Mouse (Mus musculus): ENCODE measurements around the gene Rassf4. TPM values are rescaled to one million over a fixed set of nuclear protein-coding genes. Genes with fewer than 3 reads are reported as not detected.

Rassf4 gene
- 1 to 10 TPM; 7.7 TPM for total RNA-seq (2021)
- long read RNA-seq, experiment 1, full-length matches to known transcripts = 1 of 1 reads
- long read RNA-seq, experiment 1, partial matches to known transcripts = 0 of 1 reads
- long read RNA-seq, experiment 1, other reads (novel, unspliced or antisense) = 0 of 1 reads
- long read RNA-seq, experiment 2, partial matches to known transcripts = 1 of 2 reads
- long read RNA-seq, experiment 2, other reads (novel, unspliced or antisense) = 0 of 2 reads

- DNase-seq = peak; percentile 75 to 82
Observed at GRCm38 (mm10) chr6:116673471-116674282, at the start of gene Rassf4. Gene Rassf4 (minus strand): TSS chr6:116673952.

DNA sequence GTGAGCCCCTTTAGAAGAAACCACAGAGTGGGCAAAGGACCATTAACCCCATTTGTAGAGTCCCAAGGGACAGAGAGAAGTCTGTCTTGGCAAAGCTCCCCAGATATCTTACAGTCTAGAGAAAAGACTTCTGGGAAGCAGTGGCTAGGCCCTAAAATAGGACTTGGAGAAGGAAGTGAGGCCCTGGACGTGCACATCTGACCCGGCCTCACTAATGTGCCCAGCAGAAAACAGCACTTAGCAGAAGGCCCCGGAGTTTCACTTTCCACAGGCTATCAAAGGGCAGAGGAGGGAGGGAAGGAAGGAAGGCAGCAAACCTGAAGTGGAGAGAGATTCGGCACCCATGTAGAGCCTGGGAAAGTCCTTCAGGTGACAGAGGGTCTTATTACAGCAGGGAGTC lies 45.2 kb upstream of the Rassf4 start:
- intact Hi-C loops (cut with DNase I) = no loop called here
- DNase-seq = peak; percentile 13 to 25

More at GRCm38 (mm10) chr6:116673471-116674282, at the start of gene Rassf4:
- intact Hi-C loops (cut with DNase I) = no loop called here

- intact Hi-C loops (cut with DNase I) = no loop called here
- DNase-seq = no peak
Observed at GRCm38 (mm10) chr6:116718361-116718760, 44.6 kb upstream of the Rassf4 start.

DNA sequence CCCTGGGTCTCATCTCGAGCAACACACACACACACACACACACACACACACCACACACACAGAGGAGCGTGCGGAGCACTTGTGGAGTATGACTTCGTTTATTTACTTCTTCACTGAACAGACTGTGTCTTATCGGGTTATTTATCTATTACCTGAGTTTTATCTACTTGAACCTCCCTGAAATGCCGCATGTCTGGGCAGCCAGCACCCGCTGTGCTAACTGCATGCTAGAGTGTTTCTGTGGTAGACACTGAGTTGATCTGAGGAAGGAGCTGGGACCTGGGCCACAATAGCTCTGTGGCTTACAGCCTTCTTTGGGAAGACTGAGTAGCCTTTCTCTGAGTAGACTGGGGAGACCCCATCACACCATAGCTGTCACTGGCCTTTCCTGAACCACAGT lies 44.1 kb upstream of the Rassf4 start:
- intact Hi-C loops (cut with DNase I) = no loop called here
- no peak for DNase-seq

- no peak for DNase-seq
- intact Hi-C loops (cut with DNase I) = no loop called here
Observed at GRCm38 (mm10) chr6:116716666-116717065, 42.9 kb upstream of the Rassf4 start, which contains the start of gene Tmem72. Gene Tmem72 (minus strand): TSS chr6:116716913.

GRCm38 (mm10) chr6:116715166-116715565 lies 41.4 kb upstream of the Rassf4 start:
- intact Hi-C loops (cut with DNase I) = no loop called here

GRCm38 (mm10) chr6:116714576-116714975 lies 40.8 kb upstream of the Rassf4 start:
- intact Hi-C loops (cut with DNase I) = no loop called here
- DNase-seq = no peak

More at GRCm38 (mm10) chr6:116715166-116715565, 41.4 kb upstream of the Rassf4 start:
- no peak for DNase-seq

GRCm38 (mm10) chr6:116713966-116714365 lies 40.2 kb upstream of the Rassf4 start:
- intact Hi-C loops (cut with DNase I) = no loop called here
- no peak for DNase-seq

GRCm38 (mm10) chr6:116712503-116712902 lies 38.8 kb upstream of the Rassf4 start:
- intact Hi-C loops (cut with DNase I) = no loop called here
- no peak for DNase-seq

GRCm38 (mm10) chr6:116712062-116712461 lies 38.3 kb upstream of the Rassf4 start:
- intact Hi-C loops (cut with DNase I) = no loop called here
- DNase-seq = no peak

- no peak for DNase-seq
- intact Hi-C loops (cut with DNase I) = no loop called here
Observed at GRCm38 (mm10) chr6:116704320-116704719, 30.6 kb upstream of the Rassf4 start.

DNA sequence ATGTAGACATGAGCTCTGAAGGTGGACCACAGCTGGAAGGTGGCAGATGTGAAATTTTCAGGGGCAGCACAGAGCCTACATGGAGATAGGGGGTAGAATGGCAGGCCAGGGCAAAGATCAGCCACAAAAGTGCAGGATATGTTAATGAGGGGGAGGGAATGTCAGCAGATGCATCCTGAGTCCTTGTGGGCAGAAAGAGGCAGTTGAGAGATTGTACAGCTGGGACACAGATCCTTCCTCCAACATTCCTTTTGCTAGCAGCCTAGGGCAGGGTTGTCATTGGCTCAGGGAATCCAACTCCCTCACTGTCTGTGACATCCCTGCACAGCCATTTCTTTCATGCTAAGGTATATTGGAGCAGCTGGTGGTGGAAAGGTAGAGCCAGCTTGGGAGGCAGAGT lies 27.1 kb upstream of the Rassf4 start:
- DNase-seq = no peak
- intact Hi-C loops (cut with DNase I) = no loop called here

- no peak for DNase-seq
Observed at GRCm38 (mm10) chr6:116697896-116698425, 24.2 kb upstream of the Rassf4 start.

DNA sequence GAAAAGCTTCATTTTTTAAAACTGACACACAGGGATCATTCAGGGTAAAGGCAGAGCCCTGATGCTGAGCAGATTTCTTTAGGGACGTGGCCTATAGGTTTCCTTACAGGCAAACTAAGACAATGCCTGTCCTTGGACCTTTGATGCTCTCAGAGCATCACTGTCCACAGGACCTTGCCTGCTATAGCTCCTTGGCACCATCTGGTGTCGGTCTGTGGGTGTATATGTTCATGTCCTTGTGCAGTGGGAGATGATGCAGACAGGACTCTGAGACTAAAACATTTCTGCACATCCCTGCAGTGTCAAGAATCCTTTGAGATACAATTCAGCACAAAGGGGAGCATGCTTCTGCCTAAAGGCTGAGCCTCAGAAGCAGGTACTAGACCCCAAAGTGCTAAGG lies 23.7 kb upstream of the Rassf4 start:
- DNase-seq = no peak
- intact Hi-C loops (cut with DNase I) = loop anchor here (1.0 to 10.0 kb wide), 5 partner anchors 43 to 280 kb away; partner anchors contain the start of gene Alox5

More at GRCm38 (mm10) chr6:116697896-116698425, 24.2 kb upstream of the Rassf4 start:
- intact Hi-C loops (cut with DNase I) = loop anchor here (1.0 to 10.0 kb wide), 5 partner anchors 44 to 281 kb away; partner anchors contain the start of gene Alox5

GRCm38 (mm10) chr6:116694346-116694745 lies 20.6 kb upstream of the Rassf4 start:
- intact Hi-C loops (cut with DNase I) = loop anchor here (10.0 kb wide), 1 partner anchor 230 kb away; the partner anchor contains the start of gene Alox5
- no peak for DNase-seq

DNA sequence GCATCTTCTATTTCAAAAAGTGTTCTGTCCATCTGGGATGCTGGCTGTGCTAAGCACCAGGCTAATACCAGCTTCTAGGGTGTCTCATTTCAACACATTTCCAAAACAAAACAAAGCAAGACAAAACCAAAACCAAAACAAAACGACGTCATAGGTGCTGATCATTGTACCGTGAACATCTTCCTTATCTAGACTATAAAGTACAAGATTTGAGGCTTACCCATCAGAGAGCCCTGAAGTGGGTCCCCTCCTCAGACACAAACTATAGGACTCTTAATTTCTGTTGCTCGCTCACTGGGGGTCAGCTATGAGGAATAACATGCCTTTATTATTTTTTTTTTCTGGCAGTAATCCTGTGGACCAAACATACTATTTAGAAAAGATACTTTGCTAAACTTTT lies 19.9 kb upstream of the Rassf4 start:
- no peak for DNase-seq
- intact Hi-C loops (cut with DNase I) = loop anchor here (10.0 kb wide), 1 partner anchor 229 kb away; the partner anchor contains the start of gene Alox5

- intact Hi-C loops (cut with DNase I) = no loop called here
- peak in 1 of 2 experiments; percentile 55 for DNase-seq
Observed at GRCm38 (mm10) chr6:116682317-116682716, 8.6 kb upstream of the Rassf4 start.

DNA sequence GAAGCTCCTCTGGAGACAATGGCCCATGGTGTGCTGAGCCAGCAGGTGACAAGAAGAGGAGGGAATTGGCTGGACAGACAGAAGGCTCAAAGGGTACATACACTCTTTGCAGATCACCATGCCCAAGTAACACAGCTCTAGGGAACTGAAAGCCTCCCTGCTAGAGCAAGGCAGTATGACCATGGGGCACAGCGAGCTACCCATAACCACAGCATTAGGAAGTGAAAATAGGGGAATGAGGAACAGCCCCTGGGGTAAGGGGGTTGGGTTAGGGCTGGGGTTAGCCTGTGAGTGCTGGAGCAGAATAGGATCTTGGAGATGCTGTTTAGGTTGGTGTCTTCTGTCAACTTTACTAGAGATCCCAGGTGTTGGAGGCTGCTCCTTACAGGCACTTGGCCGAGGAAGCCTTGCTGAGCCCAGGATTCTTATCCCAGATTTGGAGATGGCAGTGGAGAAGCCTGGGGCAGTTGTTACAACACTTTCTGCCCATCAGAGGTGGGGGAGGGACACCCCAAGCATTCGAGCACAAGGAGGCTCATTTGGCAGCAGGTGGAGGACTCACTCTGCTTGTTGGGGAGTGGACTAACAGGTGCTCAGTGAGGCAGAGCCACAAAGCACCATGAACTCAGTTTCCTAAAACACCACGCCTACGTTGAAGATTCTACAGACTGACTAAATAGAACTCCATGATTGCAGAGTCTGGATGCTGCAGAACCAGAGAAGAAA lies 6.0 kb upstream of the Rassf4 start:
- DNase-seq = no peak
- intact Hi-C loops (cut with DNase I) = no loop called here

DNA sequence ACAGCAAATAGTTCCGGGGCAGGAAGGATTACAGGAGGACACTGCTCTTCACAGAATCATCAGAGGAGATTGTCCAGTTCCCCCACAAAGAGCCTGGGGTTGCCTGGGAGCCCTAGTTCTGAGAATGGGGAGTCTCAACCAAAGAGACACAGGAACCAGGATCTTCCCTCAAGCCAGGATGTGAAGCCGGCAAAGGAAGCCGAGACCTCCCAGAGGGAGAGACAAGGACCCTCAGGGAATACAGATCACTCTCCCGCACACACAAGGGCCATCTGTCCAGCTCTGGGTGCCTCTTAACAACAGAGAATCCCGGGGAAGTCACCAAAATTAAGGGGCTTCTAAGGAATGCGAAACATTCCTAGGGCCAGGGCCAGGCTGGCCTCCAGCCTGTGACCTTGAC lies 3.6 kb upstream of the Rassf4 start:
- no peak for DNase-seq
- intact Hi-C loops (cut with DNase I) = no loop called here

DNA sequence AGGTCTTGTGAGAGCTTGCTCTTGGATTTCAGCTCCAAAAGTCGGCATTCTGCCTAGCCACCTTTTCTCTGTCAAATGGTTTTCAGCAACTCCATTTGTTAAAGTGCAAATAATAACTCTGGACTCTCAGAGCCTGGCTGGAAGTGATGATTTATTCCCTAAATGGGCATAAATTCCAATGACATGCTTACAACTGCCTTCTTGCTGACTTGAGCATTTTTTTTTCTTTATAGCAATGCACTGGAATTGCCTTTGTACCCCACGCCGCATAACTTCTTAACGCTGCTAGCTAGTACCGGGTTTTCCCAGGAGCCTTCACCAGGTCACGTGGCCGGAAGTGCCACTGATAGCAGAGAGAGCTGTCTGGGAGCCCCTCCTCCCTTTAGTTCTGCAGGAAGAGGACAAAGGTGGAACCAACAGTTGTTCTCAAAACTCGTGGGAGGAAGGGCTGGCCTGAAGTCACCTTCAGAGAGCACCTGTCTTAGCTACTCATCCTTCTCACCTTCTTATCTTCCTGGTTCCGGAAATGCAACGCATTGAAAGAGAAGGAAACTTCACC lies 2.7 kb upstream of the Rassf4 start:
- DNase-seq = peak in 1 of 2 experiments; percentile 50
- intact Hi-C loops (cut with DNase I) = no loop called here

All from heart, postnatal 14 days (tissue).